Mouse (Mus musculus) hindbrain, embryonic 11.5 days (tissue): ENCODE data around the gene Tmem190. TPM values are rescaled to one million over a fixed set of nuclear protein-coding genes. Genes with fewer than 3 reads are reported as not detected.
"Not testable (repeated sequence)": the region's sequence is repeated elsewhere in the genome, so short reads cannot be mapped to it uniquely, and the experiment has no call there.

Source experiments
- ATAC-seq: fragments of 200-750 bp; cut with Nextera tagmentation; 2 replicates; pipeline ENCODE4 v1.8.0; 2017; ENCODE audit warnings: mild to moderate bottlenecking, moderate TSS enrichment, moderate library complexity; ENCODE audit not compliant: low FRiP score
- DNase-seq: peaks from one replicate; pipeline ENCODE4 v3.0.0-alpha.2; 2015; ENCODE audit warnings: low spot score
- H3K27ac ChIP-seq: fragments of 300-500 bp; sonication (generic); 2 replicates; pipeline ENCODE4 v1.5.1; 2014; ENCODE audit warnings: mild to moderate bottlenecking, low read depth, low read length
- H3K27me3 ChIP-seq: fragments of 300-500 bp; sonication (generic); 2 replicates; pipeline ENCODE4 v1.6.1; 2014; ENCODE audit warnings: mild to moderate bottlenecking, low read length, moderate library complexity, mixed read lengths; ENCODE audit not compliant: control insufficient read depth, insufficient read depth
- H3K36me3 ChIP-seq: fragments of 300-500 bp; sonication (generic); 2 replicates; pipeline ENCODE4 v1.6.1; 2014; ENCODE audit warnings: mild to moderate bottlenecking, low read length, moderate library complexity, mixed read lengths; ENCODE audit not compliant: control insufficient read depth, insufficient read depth
- H3K4me1 ChIP-seq: fragments of 300-500 bp; sonication (generic); replicated peaks from 2 replicates; pipeline ENCODE4 v1.6.1; 2014; ENCODE audit warnings: low read length, mixed read lengths; ENCODE audit not compliant: control insufficient read depth, insufficient read depth
- H3K4me2 ChIP-seq: fragments of 300-500 bp; sonication (generic); replicated peaks from 2 replicates; pipeline ENCODE4 v1.6.1; 2014; ENCODE audit warnings: mild to moderate bottlenecking, low read depth, low read length
- H3K4me3 ChIP-seq: fragments of 300-500 bp; sonication (generic); 2 replicates; pipeline ENCODE4 v1.5.1; 2014; ENCODE audit warnings: low read depth, low read length
- H3K9ac ChIP-seq: fragments of 300-500 bp; sonication (generic); 2 replicates; pipeline ENCODE4 v1.6.1; 2014; ENCODE audit warnings: low read depth, low read length
- H3K9me3 ChIP-seq: fragments of 300-500 bp; sonication (generic); 2 replicates; pipeline ENCODE4 v1.6.1; 2016; ENCODE audit warnings: low read length; ENCODE audit not compliant: control insufficient read depth
- WGBS: fragments of 180-500 bp; shearing (Covaris S2); extraction: QIAGEN DNeasy Blood & Tissue Kit; methylation state at CpG from one replicate; pipeline ENCODE4 v1.1.7; 2014; 5-methylcytosine and 5-hydroxymethylcytosine counted together
- polyA plus RNA-seq: library from polyadenylated mRNA; unstranded; fragments of >200 nt; fragmentation: Nextera tagmentation; extraction: Ambion mirVana; gene quantifications from 2 replicates; pipeline ENCODE4 v1.2.1, GENCODE M21; 2014

Tmem190 gene
- polyA plus RNA-seq, 1 experiment from 2014 or later, result not detected

DNA sequence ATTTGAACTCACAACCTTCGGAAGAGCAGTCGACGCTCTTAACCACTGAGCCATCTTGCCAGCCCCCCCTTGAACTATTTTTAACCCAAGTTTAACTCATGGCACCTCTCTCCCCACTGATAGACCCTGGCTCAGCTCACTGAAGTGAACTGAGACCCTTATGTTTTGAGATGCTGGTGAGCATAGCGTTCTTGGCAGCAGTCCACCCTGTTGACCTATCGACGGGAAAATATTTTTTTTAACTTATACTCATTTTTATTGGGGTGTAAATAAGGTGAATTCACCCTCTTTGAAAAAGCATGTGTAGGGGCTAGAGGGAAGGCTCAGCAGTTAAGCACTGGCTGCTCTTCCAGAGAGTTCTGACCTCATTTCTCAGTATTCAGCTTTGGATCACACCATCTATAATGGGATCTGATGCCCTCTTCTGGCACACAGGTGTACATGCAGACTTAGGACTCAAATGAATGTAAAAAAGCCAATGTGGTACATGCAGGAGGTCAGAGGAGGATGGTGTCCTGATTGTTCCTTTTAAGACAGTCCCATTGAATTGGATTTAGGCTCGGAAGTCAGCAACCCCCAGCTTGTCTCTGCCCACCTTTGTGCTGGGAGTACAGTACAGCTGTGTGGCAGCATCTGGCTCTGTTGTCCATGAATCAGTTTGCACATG is 13.2 kb downstream of the Tmem190 start:
- ATAC-seq, result 0 out of 2 replicates have a peak, but pooled peaks have one; percentile 11
- Histone ChIP-seq H3K9me3 (no peaks in the 10 kb centered on the region), H3K4me3 (no peak overlapping the region), H3K4me2 (no peak overlapping the region), H3K27ac (0 out of 2 replicates have a peak overlapping the region, but pooled peaks have one; percentile 17), H3K4me1 (no peaks in the 10 kb centered on the region), H3K27me3 (no peaks in the 10 kb centered on the region; the same call in 1 of the 2 replicates), H3K36me3 (peaks cover 8% of the 10 kb centered on the region; the same call in 1 of the 2 replicates), H3K9ac (no peak overlapping the region)
- peak; percentile 50 for DNase-seq
- 77% methylated on average over 7 of the region's 7 CpGs for WGBS

- Histone ChIP-seq H3K9ac (no peak overlapping the region), H3K4me2 (no peak overlapping the region), H3K36me3 (peaks cover 7% of the 10 kb centered on the region), H3K9me3 (no peaks in the 10 kb centered on the region), H3K4me3 (no peak overlapping the region), H3K4me1 (no peaks in the 10 kb centered on the region), H3K27ac (no peak overlapping the region), H3K27me3 (no peaks in the 10 kb centered on the region)
- ATAC-seq (no peak), DNase-seq (no peak)
These were observed 19.5 kb downstream of the Tmem190 start for GRCm38 (mm10) chr7:4802247-4802646.

DNA sequence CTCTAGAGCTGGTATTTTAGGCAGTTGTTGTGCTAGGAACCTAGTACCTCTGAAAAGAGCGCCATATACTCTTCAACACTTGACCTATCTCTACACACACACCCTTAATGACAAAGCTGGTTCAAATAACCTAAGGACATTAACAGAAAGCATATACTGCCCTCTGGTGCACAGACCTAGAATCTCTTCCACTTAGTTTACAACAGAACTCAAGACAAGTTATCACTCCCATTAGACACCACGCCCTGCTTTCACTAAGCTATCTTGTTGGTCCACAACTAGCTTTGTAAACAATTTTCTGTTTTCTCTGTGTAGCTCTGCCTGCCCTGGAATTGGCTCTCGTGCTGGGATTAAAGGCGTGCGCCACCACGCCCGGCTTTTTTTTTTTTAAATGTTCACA is 24.0 kb downstream of the Tmem190 start:
- 95% methylated on average over 7 of the region's 7 CpGs for WGBS
- ATAC-seq, result no peak
- Histone ChIP-seq H3K4me1 (peaks cover 3% of the 10 kb centered on the region), H3K4me2 (no peak overlapping the region), H3K9ac (no peak overlapping the region), H3K9me3 (no peaks in the 10 kb centered on the region), H3K36me3 (peaks cover 5% of the 10 kb centered on the region; the same call in 1 of the 2 replicates), H3K27me3 (no peaks in the 10 kb centered on the region), H3K4me3 (no peak overlapping the region), H3K27ac (no peak overlapping the region)
- peak; percentile 55 for DNase-seq

DNA sequence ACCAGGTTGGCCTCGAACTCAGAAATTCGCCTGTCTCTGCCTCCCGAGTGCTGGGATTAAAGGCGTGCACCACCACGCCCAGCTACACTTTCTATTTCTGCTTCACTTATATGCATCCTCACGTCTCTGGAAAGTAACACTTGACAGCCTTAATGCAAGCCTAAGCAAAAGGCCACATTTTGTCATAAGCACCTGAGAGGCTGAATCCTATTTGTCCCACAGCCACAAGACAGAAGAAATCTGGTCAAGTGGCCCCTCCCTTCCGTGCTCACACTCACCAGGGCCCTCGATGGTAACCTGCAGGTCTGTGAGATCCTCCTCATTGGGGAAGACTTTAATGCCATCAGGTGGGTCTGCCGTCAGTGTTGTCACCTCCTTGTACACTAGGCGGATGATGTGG is 28.4 kb downstream of the Tmem190 start:
- DNase-seq, H3K36me3 ChIP-seq, H3K4me1 ChIP-seq, H3K27me3 ChIP-seq, H3K9me3 ChIP-seq, ATAC-seq, H3K27ac ChIP-seq: not testable (repeated sequence)
- Histone ChIP-seq H3K9ac (peak overlapping the region; percentile 99), H3K4me3 (peak overlapping the region; percentile 99), H3K4me2 (peak overlapping the region; percentile 64)
- 44% methylated on average over 10 of the region's 10 CpGs for WGBS

GRCm38 (mm10) chr7:4811842-4812302 is 29.1 kb downstream of the Tmem190 start:
- WGBS, result under 1% methylated on average over 27 of the region's 36 CpGs
- Histone ChIP-seq H3K4me2 (peak overlapping the region; percentile 64), H3K27ac (peak overlapping the region; percentile 95), H3K4me3 (peak overlapping the region; percentile 99), H3K9me3 (no peaks in the 10 kb centered on the region), H3K9ac (peak overlapping the region; percentile 99), H3K27me3 (no peaks in the 10 kb centered on the region), H3K36me3 (peaks cover 5% of the 10 kb centered on the region; the same call in 1 of the 2 replicates), H3K4me1 (peaks cover 3% of the 10 kb centered on the region)
- peak; percentile 56 for DNase-seq
- 0 out of 2 replicates have a peak, but pooled peaks have one; percentile 0 for ATAC-seq

GRCm38 (mm10) chr7:4812303-4813104 is 29.8 kb downstream of the Tmem190 start, which contains the start of gene Ube2s:
TSS of gene Ube2s (minus strand) at chr7:4812590.
- H3K9me3 ChIP-seq, result no peaks in the 10 kb centered on the region
- H3K4me2 ChIP-seq, result peak within 1 kb of the TSS; percentile 64
- H3K36me3 ChIP-seq, result peaks cover 2% of the 10 kb centered on the region; the same call in 1 of the 2 replicates
- WGBS, result under 1% methylated on average over 62 of the region's 62 CpGs
- peak; percentile 100 for DNase-seq
- peak within 1 kb of the TSS; percentile 95 for H3K27ac ChIP-seq
- peak; percentile 99 for ATAC-seq
- peak within 1 kb of the TSS; percentile 99 for H3K9ac ChIP-seq
- H3K4me3 ChIP-seq, result peak within 1 kb of the TSS; percentile 99
- H3K4me1 ChIP-seq, result peaks cover 3% of the 10 kb centered on the region
- no peaks in the 10 kb centered on the region for H3K27me3 ChIP-seq

DNA sequence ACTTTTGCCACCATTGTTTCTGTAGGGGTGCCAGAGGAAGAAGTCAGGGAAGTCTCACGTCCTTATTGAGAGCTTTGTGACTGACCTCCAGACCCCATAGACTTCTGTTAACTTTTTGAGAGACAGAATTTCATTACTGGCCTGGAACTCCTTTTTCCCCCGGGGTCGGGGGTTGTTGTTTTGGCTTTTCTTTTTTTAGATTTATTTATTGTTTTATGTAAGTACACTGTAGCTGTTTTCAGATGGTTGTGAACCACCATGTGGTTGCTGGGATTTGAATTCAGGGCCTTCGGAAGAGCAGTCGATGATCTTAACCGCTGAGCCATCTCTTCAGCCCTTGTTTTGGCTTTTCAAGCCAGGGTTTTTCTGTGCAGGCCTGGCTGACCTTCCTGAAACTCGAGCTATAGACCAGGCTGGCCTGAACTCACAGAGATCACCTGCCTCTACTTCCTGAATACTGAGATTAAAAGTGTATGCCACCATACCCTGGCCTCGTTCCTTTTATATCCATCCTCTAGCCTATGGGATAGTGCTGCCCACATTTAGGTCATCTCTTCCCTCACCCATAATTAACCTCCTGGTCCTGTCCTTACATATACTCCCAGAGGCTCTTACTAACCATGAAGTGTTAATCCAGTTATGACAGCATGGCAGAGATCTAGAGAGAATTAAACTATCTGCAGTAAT is 30.5 kb downstream of the Tmem190 start:
- H3K27ac ChIP-seq, result no peak overlapping the region
- H3K9me3 ChIP-seq, result no peaks in the 10 kb centered on the region
- DNase-seq (no peak), ATAC-seq (no peak)
- peak overlapping the region; percentile 40 for H3K4me2 ChIP-seq
- H3K9ac ChIP-seq, result peak overlapping the region; percentile 29; the same call in 1 of the 2 replicates
- H3K4me3 ChIP-seq, result peak overlapping the region; percentile 99
- no peaks in the 10 kb centered on the region for H3K27me3 ChIP-seq
- no peaks in the 10 kb centered on the region for H3K36me3 ChIP-seq
- peaks cover 3% of the 10 kb centered on the region for H3K4me1 ChIP-seq
- WGBS, result 31% methylated on average over 8 of the region's 8 CpGs

GRCm38 (mm10) chr7:4816559-4816958 is 33.8 kb downstream of the Tmem190 start:
- ATAC-seq, result no peak
- H3K27me3 ChIP-seq, result no peaks in the 10 kb centered on the region
- no peak for DNase-seq

More at GRCm38 (mm10) chr7:4816559-4816958, 33.8 kb downstream of the Tmem190 start:
- Histone ChIP-seq H3K9me3 (no peaks in the 10 kb centered on the region), H3K36me3 (no peaks in the 10 kb centered on the region), H3K4me2 (no peak overlapping the region), H3K27ac (no peak overlapping the region), H3K4me1 (no peaks in the 10 kb centered on the region), H3K4me3 (no peak overlapping the region), H3K9ac (no peak overlapping the region)
